8 mouse cellular contexts compared by ENCODE assay signal in the genomic region with DNA sequence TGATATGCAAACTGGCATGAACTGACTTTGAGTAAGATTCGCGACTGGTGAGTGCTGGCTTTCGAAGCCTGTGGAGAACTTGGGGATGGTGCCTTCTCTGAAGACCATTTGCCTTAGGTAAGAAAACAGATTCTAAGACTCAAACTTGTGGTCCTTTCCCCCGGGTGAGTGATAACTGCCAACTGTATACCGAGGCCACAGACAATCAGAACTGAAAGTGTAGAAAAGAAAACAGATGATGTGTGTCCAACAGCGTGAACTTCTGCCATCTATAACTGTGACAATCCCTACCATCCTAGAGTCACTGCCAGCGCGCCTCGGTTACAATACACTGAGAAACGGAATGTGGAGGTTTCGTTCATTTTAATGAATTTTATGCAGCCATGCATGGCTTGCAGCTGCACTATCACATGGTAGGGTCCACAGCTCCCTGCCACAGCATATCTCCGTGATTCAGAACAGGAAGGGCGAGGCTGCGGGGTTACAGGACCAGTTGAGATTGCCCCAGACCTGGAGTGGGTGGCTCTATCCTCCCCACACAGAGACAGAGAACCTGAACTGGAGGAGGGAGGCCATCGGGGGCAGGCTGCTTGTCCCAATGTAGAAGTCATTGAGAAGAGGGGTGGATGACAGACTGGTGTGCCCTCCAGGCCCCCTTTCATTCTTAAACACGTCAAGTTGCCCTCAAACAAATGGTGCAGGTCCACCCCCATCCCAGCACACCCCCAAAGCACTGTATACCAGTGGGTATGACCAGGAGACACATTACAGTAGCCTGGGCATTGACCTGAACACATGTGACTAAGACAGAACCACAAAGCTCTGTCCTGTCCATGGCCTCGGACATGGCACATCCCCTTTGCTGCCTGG. TPM values are rescaled to one million over a fixed set of nuclear protein-coding genes. Genes with fewer than 3 reads are reported as not detected.
DNase-seq lines count a peak whose midpoint lies in the region; ATAC-seq and TF ChIP-seq lines count a peak whose summit lies in the region.

No protein-coding gene starts in this region.

- WGBS in intestine, embryonic 14.5 days: 85% methylated on average over 17 of the region's 17 CpGs
- WGBS in intestine, embryonic 16.5 days: 82% methylated on average over 17 of the region's 17 CpGs
- 81% methylated on average over 17 of the region's 17 CpGs for WGBS in hindbrain, embryonic 14.5 days

- peaks cover 6% of the 10 kb centered on the region for H3K36me3 ChIP-seq in intestine, embryonic 14.5 days (ENCODE audit: control insufficient read depth, insufficient read depth, low read length)
- peaks cover 5% of the 10 kb centered on the region for H3K36me3 ChIP-seq in intestine, embryonic 16.5 days (ENCODE audit: control insufficient read depth, insufficient read depth, low read length)
- H3K36me3 ChIP-seq in hindbrain, embryonic 14.5 days (replicated peaks; ENCODE audit: control insufficient read depth, insufficient read depth): peaks cover 2% of the 10 kb centered on the region; the same call in 1 of the 2 replicates
- H3K36me3 ChIP-seq in megakaryocyte, embryonic 14.5 days (replicated peaks; ENCODE audit: low read length): peaks cover 36% of the 10 kb centered on the region

- H3K4me1 ChIP-seq in intestine, embryonic 14.5 days (replicated peaks; ENCODE audit: control insufficient read depth, insufficient read depth, low read length): peaks cover 18% of the 10 kb centered on the region
- H3K4me1 ChIP-seq in intestine, embryonic 16.5 days (ENCODE audit: control insufficient read depth, insufficient read depth, low read length): peaks cover 24% of the 10 kb centered on the region
- H3K4me1 ChIP-seq in bone marrow macrophage, adult 2 months (ENCODE audit: control insufficient read depth, insufficient read depth, low read length): peaks cover 16% of the 10 kb centered on the region
- peaks cover 16% of the 10 kb centered on the region for H3K4me1 ChIP-seq in hindbrain, embryonic 14.5 days (replicated peaks; ENCODE audit: control insufficient read depth, insufficient read depth, low read length)
- peaks cover 84% of the 10 kb centered on the region for H3K4me1 ChIP-seq in megakaryocyte, embryonic 14.5 days

- no peaks in the 10 kb centered on the region for H3K9me3 ChIP-seq in intestine, embryonic 14.5 days (ENCODE audit: control insufficient read depth, low read length)
- no peaks in the 10 kb centered on the region for H3K9me3 ChIP-seq in intestine, embryonic 16.5 days (ENCODE audit: control insufficient read depth, low read length)
- H3K9me3 ChIP-seq in hindbrain, embryonic 14.5 days (ENCODE audit: control insufficient read depth, low read length): no peaks in the 10 kb centered on the region
- no peaks in the 10 kb centered on the region for H3K9me3 ChIP-seq in megakaryocyte, embryonic 14.5 days

- H3K9ac ChIP-seq in intestine, embryonic 14.5 days (ENCODE audit: low read length): no peak overlapping the region
- H3K9ac ChIP-seq in intestine, embryonic 16.5 days (ENCODE audit: low read depth, low read length): no peak overlapping the region
- peak overlapping the region; percentile 75 for H3K9ac ChIP-seq in hindbrain, embryonic 14.5 days

- no peak for TF ChIP-seq CTCF in bone marrow macrophage, adult 2 months (IDR thresholded peaks at IDR 0.05; ENCODE audit: low read depth, low read length)

- H3K27ac ChIP-seq in intestine, embryonic 14.5 days (ENCODE audit: low read depth): no peak overlapping the region
- H3K27ac ChIP-seq in intestine, embryonic 16.5 days (ENCODE audit: low read length): no peak overlapping the region
- no peak overlapping the region; the same call in 1 of the 2 replicates for H3K27ac ChIP-seq in bone marrow macrophage, adult 2 months (ENCODE audit: insufficient read depth, low read depth, low read length)
- peak overlapping the region; percentile 67; the same call in 1 of the 2 replicates for H3K27ac ChIP-seq in hindbrain, embryonic 14.5 days

- no peak overlapping the region for H3K4me3 ChIP-seq in intestine, embryonic 14.5 days (ENCODE audit: low read depth, low read length)
- H3K4me3 ChIP-seq in intestine, embryonic 16.5 days (ENCODE audit: low read length): no peak overlapping the region
- peak overlapping the region; percentile 29 for H3K4me3 ChIP-seq in bone marrow macrophage, adult 2 months (ENCODE audit: insufficient read depth, low read length)
- H3K4me3 ChIP-seq in hindbrain, embryonic 14.5 days (replicated peaks; ENCODE audit: low read length): no peak overlapping the region
- peak overlapping the region; percentile 100 for H3K4me3 ChIP-seq in megakaryocyte, embryonic 14.5 days (replicated peaks)

- DNase-seq in intestine, embryonic 14.5 days (ENCODE audit: low spot score): no peak
- DNase-seq in hindbrain, embryonic 14.5 days (ENCODE audit: low spot score): no peak
- no peak for DNase-seq in adrenal gland, postnatal 36 days
- DNase-seq in left cerebral cortex, adult 18-20 months (ENCODE audit: low spot score in 2 of 2): no peak
- DNase-seq in ovary, adult 18-20 months (ENCODE audit: low spot score): no peak

- ATAC-seq in intestine, embryonic 14.5 days (replicated peaks; ENCODE audit: low FRiP score, low TSS enrichment, low read depth): no peak
- ATAC-seq in intestine, embryonic 16.5 days: no peak
- ATAC-seq in hindbrain, embryonic 14.5 days (ENCODE audit: low FRiP score): no peak

- H3K27me3 ChIP-seq in intestine, embryonic 14.5 days (replicated peaks; ENCODE audit: control insufficient read depth, insufficient read depth, low read length): no peaks in the 10 kb centered on the region
- H3K27me3 ChIP-seq in intestine, embryonic 16.5 days (replicated peaks; ENCODE audit: control insufficient read depth, insufficient read depth, low read length): no peaks in the 10 kb centered on the region
- H3K27me3 ChIP-seq in hindbrain, embryonic 14.5 days (ENCODE audit: control insufficient read depth, insufficient read depth, low read length): no peaks in the 10 kb centered on the region
- H3K27me3 ChIP-seq in megakaryocyte, embryonic 14.5 days (replicated peaks): no peaks in the 10 kb centered on the region

- peak overlapping the region; percentile 55 for H3K4me2 ChIP-seq in intestine, embryonic 14.5 days (ENCODE audit: low read length)
- no peak overlapping the region for H3K4me2 ChIP-seq in intestine, embryonic 16.5 days (ENCODE audit: low read depth, low read length)
- peak overlapping the region; percentile 86 for H3K4me2 ChIP-seq in hindbrain, embryonic 14.5 days (replicated peaks)

- TF ChIP-seq POLR2A in bone marrow macrophage, adult 2 months (IDR thresholded peaks at IDR 0.05; ENCODE audit: borderline replicate concordance, low read depth, low read length): no peak

RNA-seq across cellular contexts. Expression of a gene that starts 1.4 kb away (rescaled TPM):
- 82.4 and 99.0 TPM in 2 replicates for polyA plus RNA-seq in intestine, embryonic 14.5 days (2014; fragmentation: Nextera tagmentation; extraction: Ambion mirVana)
- 126 and 137 TPM in 2 replicates for polyA plus RNA-seq in intestine, embryonic 16.5 days (2015; fragmentation: Nextera tagmentation; extraction: Ambion mirVana)
- 37.9 and 40.9 TPM in 2 replicates for polyA plus RNA-seq in bone marrow macrophage, adult 2 months (2012; ENCODE audit: insufficient read depth, insufficient read length, missing spikeins)
- 53.8 and 59.0 TPM in 2 replicates for polyA plus RNA-seq in hindbrain, embryonic 14.5 days (2014; fragmentation: Nextera tagmentation; extraction: Ambion mirVana)
- 145 and 508 TPM in 2 replicates for polyA plus RNA-seq in megakaryocyte, embryonic 14.5 days (2012; ENCODE audit: insufficient read depth, low replicate concordance)
- total RNA-seq in adrenal gland, postnatal 36 days (2021): 100 to 1,000 TPM; 123 to 125 TPM
- 10 to 100 TPM; 68.1 to 85.1 TPM for total RNA-seq in left cerebral cortex, adult 18-20 months (2021)

RNA-seq across cellular contexts. Expression of a gene that starts 2.3 kb away (rescaled TPM):
- polyA plus RNA-seq in intestine, embryonic 14.5 days (2014; fragmentation: Nextera tagmentation; extraction: Ambion mirVana): 0.53 and 0.65 TPM in 2 replicates
- polyA plus RNA-seq in intestine, embryonic 16.5 days (2015; fragmentation: Nextera tagmentation; extraction: Ambion mirVana): 0.86 and 0.99 TPM in 2 replicates
- polyA plus RNA-seq in bone marrow macrophage, adult 2 months (2012; ENCODE audit: insufficient read depth, insufficient read length, missing spikeins): 0.46 TPM in 1 of 2 replicates, not detected in the other
- 0.70 and 0.81 TPM in 2 replicates for polyA plus RNA-seq in hindbrain, embryonic 14.5 days (2014; fragmentation: Nextera tagmentation; extraction: Ambion mirVana)
- 7.4 and 9.1 TPM in 2 replicates for polyA plus RNA-seq in megakaryocyte, embryonic 14.5 days (2012; ENCODE audit: insufficient read depth, low replicate concordance)
- total RNA-seq in adrenal gland, postnatal 36 days (2021): 1 to 10 TPM; 1.1 to 1.2 TPM
- under 1 TPM; 0.58 to 0.82 TPM for total RNA-seq in left cerebral cortex, adult 18-20 months (2021)

RNA-seq across cellular contexts. Expression of a gene that starts 15.1 kb away (rescaled TPM):
- polyA plus RNA-seq in intestine, embryonic 14.5 days (2014; fragmentation: Nextera tagmentation; extraction: Ambion mirVana): 1.3 and 1.8 TPM in 2 replicates
- 1.4 and 1.5 TPM in 2 replicates for polyA plus RNA-seq in intestine, embryonic 16.5 days (2015; fragmentation: Nextera tagmentation; extraction: Ambion mirVana)
- polyA plus RNA-seq in bone marrow macrophage, adult 2 months (2012; ENCODE audit: insufficient read depth, insufficient read length, missing spikeins): not detected in 2 replicates
- 46.6 and 55.9 TPM in 2 replicates for polyA plus RNA-seq in hindbrain, embryonic 14.5 days (2014; fragmentation: Nextera tagmentation; extraction: Ambion mirVana)
- polyA plus RNA-seq in megakaryocyte, embryonic 14.5 days (2012; ENCODE audit: insufficient read depth, low replicate concordance): 1.3 and 3.3 TPM in 2 replicates
- total RNA-seq in adrenal gland, postnatal 36 days (2021): 1 to 10 TPM in 1 of 2 experiments, under 1 TPM in 1; 0.20 to 1.2 TPM
- total RNA-seq in left cerebral cortex, adult 18-20 months (2021): 100 to 1,000 TPM; 242 to 259 TPM

RNA-seq across cellular contexts. Expression of a gene that starts 26.4 kb away (rescaled TPM):
- 0.73 and 0.84 TPM in 2 replicates for polyA plus RNA-seq in intestine, embryonic 14.5 days (2014; fragmentation: Nextera tagmentation; extraction: Ambion mirVana)
- 1.1 and 1.5 TPM in 2 replicates for polyA plus RNA-seq in intestine, embryonic 16.5 days (2015; fragmentation: Nextera tagmentation; extraction: Ambion mirVana)
- 23.5 and 24.2 TPM in 2 replicates for polyA plus RNA-seq in bone marrow macrophage, adult 2 months (2012; ENCODE audit: insufficient read depth, insufficient read length, missing spikeins)
- 1.1 and 1.2 TPM in 2 replicates for polyA plus RNA-seq in hindbrain, embryonic 14.5 days (2014; fragmentation: Nextera tagmentation; extraction: Ambion mirVana)
- 31.7 and 48.4 TPM in 2 replicates for polyA plus RNA-seq in megakaryocyte, embryonic 14.5 days (2012; ENCODE audit: insufficient read depth, low replicate concordance)
- 1 to 10 TPM; 1.0 to 1.3 TPM for total RNA-seq in adrenal gland, postnatal 36 days (2021)
- total RNA-seq in left cerebral cortex, adult 18-20 months (2021): 1 to 10 TPM; 2.6 to 3.5 TPM

RNA-seq across cellular contexts. Expression of a gene that starts 42.2 kb away (rescaled TPM):
- 52.4 and 57.2 TPM in 2 replicates for polyA plus RNA-seq in intestine, embryonic 14.5 days (2014; fragmentation: Nextera tagmentation; extraction: Ambion mirVana)
- 49.8 and 55.8 TPM in 2 replicates for polyA plus RNA-seq in intestine, embryonic 16.5 days (2015; fragmentation: Nextera tagmentation; extraction: Ambion mirVana)
- 31.8 and 38.6 TPM in 2 replicates for polyA plus RNA-seq in bone marrow macrophage, adult 2 months (2012; ENCODE audit: insufficient read depth, insufficient read length, missing spikeins)
- polyA plus RNA-seq in hindbrain, embryonic 14.5 days (2014; fragmentation: Nextera tagmentation; extraction: Ambion mirVana): 17.3 and 25.8 TPM in 2 replicates
- 184 and 257 TPM in 2 replicates for polyA plus RNA-seq in megakaryocyte, embryonic 14.5 days (2012; ENCODE audit: insufficient read depth, low replicate concordance)
- 100 to 1,000 TPM in 1 of 2 experiments, 10 to 100 TPM in 1; 93.2 to 114 TPM for total RNA-seq in adrenal gland, postnatal 36 days (2021)
- 10 to 100 TPM; 84.7 to 91.7 TPM for total RNA-seq in left cerebral cortex, adult 18-20 months (2021)

Comparison
In these comparisons a context has a peak if more than half of its experiments do, and no peak if none do; other contexts are left out.
1. H3K4me3 ChIP-seq: peak in bone marrow macrophage, adult 2 months (single experiment) and megakaryocyte, embryonic 14.5 days (single experiment); none in intestine, embryonic 14.5 days (single experiment), intestine, embryonic 16.5 days (single experiment) and hindbrain, embryonic 14.5 days (single experiment).
2. RNA of a gene that starts 15.1 kb away (polyA plus RNA-seq): 46.6 to 55.9 TPM in hindbrain, embryonic 14.5 days; 1.4 to 1.5 TPM in intestine, embryonic 16.5 days, 1.3 to 1.8 TPM in intestine, embryonic 14.5 days, 1.3 to 3.3 TPM in megakaryocyte, embryonic 14.5 days and not detected in bone marrow macrophage, adult 2 months; every median in the first group is over 10 times any median in the second.